In the genomic region with DNA sequence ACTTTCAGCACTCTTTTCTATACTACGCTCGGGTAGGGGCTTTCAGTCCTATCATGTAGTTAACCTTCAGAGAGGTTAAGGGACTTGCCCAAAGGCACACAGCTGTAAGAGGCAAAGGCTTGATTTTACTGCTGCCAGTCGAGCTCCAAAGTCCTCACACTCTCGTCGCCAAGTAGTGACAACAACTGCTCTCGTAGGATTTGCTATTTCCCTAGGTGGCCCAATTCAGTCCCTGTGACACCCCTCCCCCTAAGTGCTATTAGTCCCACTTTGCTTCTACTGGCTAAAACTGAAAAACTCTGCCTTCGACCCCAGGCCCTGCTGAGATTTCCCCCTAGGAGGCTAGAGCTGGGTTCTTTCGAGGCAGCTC, we compare ENCODE assay signal across 8 mouse cellular contexts. TPM values are rescaled to one million over a fixed set of nuclear protein-coding genes. Genes with fewer than 3 reads are reported as not detected.
DNase-seq lines count a peak whose midpoint lies in the region; ATAC-seq and TF ChIP-seq lines count a peak whose summit lies in the region.

No protein-coding gene starts in this region.

- WGBS in intestine, embryonic 16.5 days, result 6% methylated on average over 8 of the region's 8 CpGs

- H3K4me3 ChIP-seq in intestine, embryonic 16.5 days (ENCODE audit: low read length), result peak overlapping the region; percentile 79
- peak overlapping the region; percentile 77 for H3K4me3 ChIP-seq in myocyte

- no peaks in the 10 kb centered on the region for H3K27me3 ChIP-seq in intestine, embryonic 16.5 days (replicated peaks; ENCODE audit: control insufficient read depth, insufficient read depth, low read length)
- no peaks in the 10 kb centered on the region for H3K27me3 ChIP-seq in myocyte (ENCODE audit: control insufficient read depth, insufficient read depth, insufficient read length)

- H3K27ac ChIP-seq in intestine, embryonic 16.5 days (ENCODE audit: low read length), result peak overlapping the region; percentile 53

- peak overlapping the region; percentile 81 for H3K9ac ChIP-seq in intestine, embryonic 16.5 days (ENCODE audit: low read depth, low read length)

- peak; percentile 41 for DNase-seq in kidney, adult 9 months
- DNase-seq in kidney, postnatal 36 days, result no peak
- peak; percentile 12 for DNase-seq in brain, embryonic 14.5 days (ENCODE audit: low read depth)
- no peak for DNase-seq in ovary, postnatal 10 days (ENCODE audit: low spot score)
- no peak for DNase-seq in adrenal gland, postnatal 25 days

- peaks cover 16% of the 10 kb centered on the region for H3K79me2 ChIP-seq in myocyte (ENCODE audit: control insufficient read depth, insufficient read depth)

- no peaks in the 10 kb centered on the region for H3K36me3 ChIP-seq in intestine, embryonic 16.5 days (ENCODE audit: control insufficient read depth, insufficient read depth, low read length)
- H3K36me3 ChIP-seq in myocyte (ENCODE audit: control insufficient read depth, insufficient read depth), result no peaks in the 10 kb centered on the region

- H3K9me3 ChIP-seq in intestine, embryonic 16.5 days (ENCODE audit: control insufficient read depth, low read length), result no peaks in the 10 kb centered on the region

- TF ChIP-seq CTCF in brain, embryonic 14.5 days (IDR thresholded peaks at IDR 0.05; ENCODE audit: borderline replicate concordance, extremely low read depth, insufficient read depth, insufficient read length), result no peak

- no peak for TF ChIP-seq POLR2A in brain, embryonic 14.5 days (IDR thresholded peaks at IDR 0.05; ENCODE audit: borderline replicate concordance, extremely low read depth, insufficient read depth, insufficient read length, poor library complexity, severe bottlenecking)
- TF ChIP-seq POLR2A in myocyte (IDR thresholded peaks at IDR 0.05; ENCODE audit: insufficient read length, low read depth), result no peak

- H3ac ChIP-seq in myocyte (ENCODE audit: control insufficient read depth, insufficient read length), result peak overlapping the region; percentile 16

- no peak for ATAC-seq in intestine, embryonic 16.5 days
- no peak for ATAC-seq in monocyte, adult 5-6 weeks (replicated peaks; ENCODE audit: insufficient number of reproducible peaks, low FRiP score, low TSS enrichment, poor library complexity, severe bottlenecking)

- H3K4me1 ChIP-seq in intestine, embryonic 16.5 days (ENCODE audit: control insufficient read depth, insufficient read depth, low read length), result peaks cover 35% of the 10 kb centered on the region

- peak overlapping the region; percentile 88 for H3K4me2 ChIP-seq in intestine, embryonic 16.5 days (ENCODE audit: low read depth, low read length)
- H3K4me2 ChIP-seq in myocyte (ENCODE audit: low read depth), result peak overlapping the region; percentile 85

TF ChIP-seq in myocyte, 11 proteins besides CTCF, POLR2A, EP300 and RAD21:
- TF ChIP-seq MYOD1 (IDR thresholded peaks at IDR 0.05; ENCODE audit: control insufficient read depth in 1 of 3, insufficient read length in 2 of 3, low read depth in 2 of 3), result no peak
- TF ChIP-seq E2F4 (IDR thresholded peaks at IDR 0.05; ENCODE audit: insufficient read depth), result no peak
- no peak for TF ChIP-seq REST (IDR thresholded peaks at IDR 0.05; ENCODE audit: insufficient read depth, insufficient read length)
- no peak for TF ChIP-seq TCF12 (IDR thresholded peaks at IDR 0.05; ENCODE audit: insufficient read depth, poor library complexity, severe bottlenecking)
- TF ChIP-seq USF1 (IDR thresholded peaks at IDR 0.05; ENCODE audit: low read depth), result no peak
- no peak for TF ChIP-seq MYOG (IDR thresholded peaks at IDR 0.05; ENCODE audit: control insufficient read depth in 1 of 3, insufficient read depth in 1 of 3, insufficient read length in 2 of 3, low read depth in 2 of 3)
- no peak for TF ChIP-seq POLR2AphosphoS2 (IDR thresholded peaks at IDR 0.05; ENCODE audit: insufficient read length, low read depth)
- TF ChIP-seq TCF3 (IDR thresholded peaks at IDR 0.05; ENCODE audit: insufficient read length, low read depth), result no peak
- TF ChIP-seq MAX (IDR thresholded peaks at IDR 0.05; ENCODE audit: low read depth), result no peak
- TF ChIP-seq CEBPB (IDR thresholded peaks at IDR 0.05; ENCODE audit: insufficient read depth, poor library complexity, severe bottlenecking), result no peak
- TF ChIP-seq SRF (IDR thresholded peaks at IDR 0.05; ENCODE audit: control insufficient read depth, insufficient read length, low read depth), result no peak

RNA-seq across cellular contexts. Expression of gene Rhod, which starts 0.5 kb away (rescaled TPM):
- polyA plus RNA-seq in brain, embryonic 14.5 days (2012; rRNA removed), result 4.2 and 5.2 TPM in 2 replicates
- 24.1 and 28.2 TPM in 2 replicates for polyA plus RNA-seq in intestine, embryonic 16.5 days (2015; fragmentation: Nextera tagmentation; extraction: Ambion mirVana)
- 51.1 TPM for polyA plus RNA-seq in myocyte (2012; fragmentation: generic; extraction: Trizol)
- not detected in 3 replicates for total RNA-seq in monocyte, adult 5-6 weeks (2017)
- 26.8 and 30.4 TPM in 2 replicates for total RNA-seq in adrenal gland, postnatal 25 days (2021)

RNA-seq across cellular contexts. Expression of gene Syt12, which starts 38.5 kb away (rescaled TPM):
- 1.7 and 2.9 TPM in 2 replicates for polyA plus RNA-seq in brain, embryonic 14.5 days (2012; rRNA removed)
- 0.34 and 0.36 TPM in 2 replicates for polyA plus RNA-seq in intestine, embryonic 16.5 days (2015; fragmentation: Nextera tagmentation; extraction: Ambion mirVana)
- 22.3 TPM for polyA plus RNA-seq in myocyte (2012; fragmentation: generic; extraction: Trizol)
- not detected in 3 replicates for total RNA-seq in monocyte, adult 5-6 weeks (2017)
- total RNA-seq in adrenal gland, postnatal 25 days (2021), result 62.2 and 66.7 TPM in 2 replicates

RNA-seq across cellular contexts. Expression of gene Kdm2a, which starts 40.7 kb away (rescaled TPM):
- polyA plus RNA-seq in brain, embryonic 14.5 days (2012; rRNA removed), result 86.9 and 88.9 TPM in 2 replicates
- polyA plus RNA-seq in intestine, embryonic 16.5 days (2015; fragmentation: Nextera tagmentation; extraction: Ambion mirVana), result 31.4 and 34.8 TPM in 2 replicates
- polyA plus RNA-seq in myocyte (2012; fragmentation: generic; extraction: Trizol), result 20.3 TPM
- total RNA-seq in monocyte, adult 5-6 weeks (2017), result 109 to 142 TPM (median 139 TPM) in 3 replicates
- 116 and 131 TPM in 2 replicates for total RNA-seq in adrenal gland, postnatal 25 days (2021)

RNA-seq across cellular contexts. Expression of gene 2010003K11Rik, which starts 59.6 kb away (rescaled TPM):
- polyA plus RNA-seq in brain, embryonic 14.5 days (2012; rRNA removed), result 0.08 TPM in 1 of 2 replicates, not detected in the other
- 21.6 and 35.7 TPM in 2 replicates for polyA plus RNA-seq in intestine, embryonic 16.5 days (2015; fragmentation: Nextera tagmentation; extraction: Ambion mirVana)
- polyA plus RNA-seq in myocyte (2012; fragmentation: generic; extraction: Trizol), result 0.05 TPM
- total RNA-seq in monocyte, adult 5-6 weeks (2017), result not detected in 3 replicates
- total RNA-seq in adrenal gland, postnatal 25 days (2021), result 22.0 and 34.8 TPM in 2 replicates

Comparison
In these comparisons a context has a peak if more than half of its experiments do, and no peak if none do; other contexts are left out.
1. DNase-seq: peak in kidney, adult 9 months (single experiment) and brain, embryonic 14.5 days (single experiment); none in kidney, postnatal 36 days (0 of 2), ovary, postnatal 10 days (single experiment) and adrenal gland, postnatal 25 days (single experiment).